Mouse (Mus musculus): ENCODE results near the gene 4930430A15Rik. TPM values are rescaled to one million over a fixed set of nuclear protein-coding genes. Genes with fewer than 3 reads are reported as not detected.

4930430A15Rik gene
- not detected for total RNA-seq (2022)

DNA sequence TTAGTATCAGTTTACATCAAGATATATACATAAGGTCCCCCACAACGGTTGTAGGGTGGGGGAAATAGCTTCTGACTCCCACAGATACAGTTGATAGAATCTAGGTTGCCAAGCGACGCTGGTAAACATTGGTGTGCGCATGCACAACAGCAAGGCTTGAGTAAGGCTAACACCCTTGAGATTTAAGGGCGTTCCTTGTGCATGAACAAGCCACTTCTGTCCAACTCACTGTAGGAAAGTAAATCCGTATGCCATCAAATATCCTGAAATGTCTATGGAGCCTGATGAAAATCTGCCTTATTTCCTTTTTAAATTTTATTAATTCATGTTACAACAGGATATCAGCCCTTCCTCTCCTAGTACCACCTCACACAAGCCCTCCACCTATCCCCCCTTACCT, at the start of gene 4930430A15Rik:
4930430A15Rik (minus strand) TSS at position 101 of the 400 bp plus-strand sequence.
- DNase-seq = no peak

DNA sequence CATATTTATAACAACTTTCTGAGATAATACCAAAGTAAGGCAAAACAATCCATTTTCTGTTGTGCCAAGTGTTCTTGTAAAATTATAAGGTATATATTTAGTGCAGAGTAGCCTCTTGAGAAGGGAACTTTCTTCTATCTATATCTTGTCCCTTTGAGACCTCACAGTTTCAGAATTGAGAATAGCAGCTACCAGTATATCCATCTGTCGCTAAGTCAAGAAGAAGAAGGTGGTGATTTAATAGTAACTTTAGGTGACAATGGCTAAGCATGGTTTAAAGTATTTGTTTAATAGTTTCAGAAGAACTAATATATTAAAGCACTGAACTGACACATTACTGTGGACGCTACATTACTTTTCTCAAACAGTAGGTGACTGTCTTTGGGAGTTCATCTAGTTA, 44.6 kb upstream of the 4930430A15Rik start, which contains the start of gene Olfr1277:
Olfr1277 (minus strand) TSS at position 101 of the 400 bp plus-strand sequence.
- no peak for DNase-seq

DNA sequence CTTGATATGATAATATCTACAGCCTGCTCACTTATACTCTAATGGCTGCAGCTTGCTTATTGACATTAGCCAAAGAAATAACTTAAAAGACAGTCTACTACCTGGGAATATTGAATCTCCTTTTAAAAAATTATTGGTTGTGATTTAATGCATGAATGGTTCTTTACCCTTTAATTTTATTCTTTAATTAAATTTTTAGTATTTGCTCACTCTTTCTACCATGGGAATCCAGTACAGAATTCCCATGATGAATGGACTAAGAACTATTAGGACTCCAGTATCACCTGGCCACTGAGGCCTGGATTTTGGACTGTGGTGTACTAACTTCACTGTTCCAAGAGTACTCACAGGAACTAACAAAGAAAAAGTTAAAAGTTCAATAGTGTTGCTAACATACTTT, 24.8 kb upstream of the 4930430A15Rik start, which contains the start of gene Olfr1276:
Olfr1276 (plus strand) TSS at position 301 of the 400 bp plus-strand sequence.
- no peak for DNase-seq

DNA sequence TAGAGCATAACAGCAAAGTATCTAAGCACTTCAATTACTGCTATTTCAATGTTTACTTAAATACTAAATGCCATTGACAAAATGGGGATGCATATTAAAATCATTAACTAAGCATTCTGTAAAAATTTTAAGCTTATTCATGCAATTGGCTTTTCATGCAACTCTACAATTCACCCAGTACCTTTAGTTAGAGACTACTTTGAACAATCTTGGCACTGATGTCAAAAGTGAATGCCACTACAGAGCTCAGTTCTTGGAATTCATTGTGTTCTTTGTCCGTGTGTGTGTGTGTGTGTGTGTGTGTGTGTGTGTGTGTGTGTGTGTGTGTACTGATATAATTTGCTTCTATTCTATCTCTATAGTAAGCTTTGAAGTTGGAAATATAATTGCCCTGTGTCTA, 5.8 kb upstream of the 4930430A15Rik start, which contains the start of gene Olfr1275:
Olfr1275 (minus strand) TSS at position 101 of the 400 bp plus-strand sequence.
- DNase-seq = no peak

DNA sequence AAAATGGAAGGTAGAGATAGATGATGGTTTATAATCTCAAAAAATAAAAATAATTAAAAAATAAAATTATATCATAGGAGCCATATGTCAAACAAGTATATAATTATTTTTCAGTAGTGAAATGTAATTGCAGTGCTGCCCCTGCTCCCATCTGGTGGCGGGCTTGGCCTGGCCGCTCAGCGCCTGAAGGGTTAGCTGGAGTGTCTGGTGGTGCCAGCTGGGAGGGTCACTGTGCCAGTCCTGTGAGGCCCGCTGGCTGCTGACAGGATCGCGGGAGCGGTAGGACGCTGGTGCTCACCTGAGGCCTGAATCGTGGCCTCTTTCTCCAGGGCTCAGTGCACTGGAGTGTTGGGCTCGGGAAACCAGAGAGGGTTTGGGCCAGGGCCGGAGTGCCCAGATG, 47.3 kb downstream of the 4930430A15Rik start:
- DNase-seq = no peak

DNA sequence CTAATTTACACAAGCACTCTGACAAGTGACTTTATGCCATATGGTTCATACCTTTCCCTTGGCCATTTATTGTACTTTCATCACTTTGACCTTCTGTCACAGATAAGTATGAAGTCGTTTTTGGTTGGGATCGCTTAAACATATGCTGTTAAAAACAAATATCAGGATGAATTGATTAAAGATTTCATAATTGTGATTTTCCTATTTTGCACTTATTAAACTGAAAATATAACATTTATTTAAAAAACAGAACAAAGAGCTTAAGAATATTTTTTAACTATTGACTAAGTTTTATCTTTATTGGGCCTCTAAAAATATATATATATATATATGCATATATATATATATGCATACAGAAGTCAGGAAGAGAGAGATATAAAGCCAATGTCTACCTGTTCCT, 76.6 kb downstream of the 4930430A15Rik start, which contains the start of gene Gm15130:
Gm15130 (minus strand) TSS at position 101 of the 400 bp plus-strand sequence.
- no peak for DNase-seq

DNA sequence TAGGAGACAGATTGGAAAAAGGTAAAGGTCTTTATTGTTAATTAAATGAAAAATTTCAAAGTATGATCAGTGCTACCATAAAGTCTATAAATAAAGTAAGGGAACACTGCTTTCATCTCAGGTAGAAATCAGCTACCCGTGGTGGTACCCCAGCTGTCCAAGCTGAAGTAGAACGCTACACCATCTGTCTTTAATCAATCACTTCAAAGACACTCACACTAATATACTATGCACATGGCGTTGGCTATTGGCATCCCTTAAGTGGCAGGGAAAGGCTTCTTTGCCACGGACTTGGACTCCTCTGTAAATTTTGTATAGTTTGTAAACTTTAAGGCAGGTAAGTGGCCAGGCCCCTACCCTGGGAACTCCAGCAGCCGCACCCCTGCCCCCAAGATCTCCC, 93.7 kb downstream of the 4930430A15Rik start:
- DNase-seq = no peak

Other genes starting within 250 kb of the 4930430A15Rik start
- not detected for gene Gm13941, start 123.6 kb downstream of the 4930430A15Rik start, total RNA-seq (2022)
- not detected for gene Gm15130, start 76.7 kb downstream of the 4930430A15Rik start, total RNA-seq (2022)
- not detected for gene Olfr1275, start 5.7 kb upstream of the 4930430A15Rik start, total RNA-seq (2022)
- gene Olfr1276, start 24.9 kb upstream of the 4930430A15Rik start, total RNA-seq (2022) = not detected
- gene Olfr1277, start 44.5 kb upstream of the 4930430A15Rik start, total RNA-seq (2022) = not detected
- gene Olfr1278, start 60.5 kb upstream of the 4930430A15Rik start, total RNA-seq (2022) = not detected
- gene Olfr1279, start 71.0 kb upstream of the 4930430A15Rik start, total RNA-seq (2022) = not detected
- not detected for gene Olfr1280, start 84.4 kb upstream of the 4930430A15Rik start, total RNA-seq (2022)
- not detected for gene Olfr1281, start 96.9 kb upstream of the 4930430A15Rik start, total RNA-seq (2022)
- not detected for gene Olfr1282, start 106.5 kb upstream of the 4930430A15Rik start, total RNA-seq (2022)
- not detected for gene Olfr1283, start 137.2 kb upstream of the 4930430A15Rik start, total RNA-seq (2022)
- gene Olfr1284, start 145.9 kb upstream of the 4930430A15Rik start, total RNA-seq (2022) = not detected
- not detected for gene Olfr1286, start 193.5 kb upstream of the 4930430A15Rik start, total RNA-seq (2022)
- not detected for gene Olfr1287, start 219.5 kb upstream of the 4930430A15Rik start, total RNA-seq (2022)
- not detected for gene Olfr1288, start 244.5 kb upstream of the 4930430A15Rik start, total RNA-seq (2022)

Data from adrenal gland, adult 8-10 months (tissue).